Mouse (Mus musculus) inflammation-experienced regulatory T-cells, adult 16 weeks (primary cell): ENCODE data around the gene Rnls. TPM values are rescaled to one million over a fixed set of nuclear protein-coding genes. Genes with fewer than 3 reads are reported as not detected.

ENCODE experiments used
- polyA plus RNA-seq: library from polyadenylated mRNA; unstranded; fragments of 100-300 nt; shearing (Covaris generic); gene quantifications from one replicate; pipeline ENCODE4 v1.2.1, GENCODE M21; 2017

Gene Rnls
- polyA plus RNA-seq: 4.6 TPM

DNA sequence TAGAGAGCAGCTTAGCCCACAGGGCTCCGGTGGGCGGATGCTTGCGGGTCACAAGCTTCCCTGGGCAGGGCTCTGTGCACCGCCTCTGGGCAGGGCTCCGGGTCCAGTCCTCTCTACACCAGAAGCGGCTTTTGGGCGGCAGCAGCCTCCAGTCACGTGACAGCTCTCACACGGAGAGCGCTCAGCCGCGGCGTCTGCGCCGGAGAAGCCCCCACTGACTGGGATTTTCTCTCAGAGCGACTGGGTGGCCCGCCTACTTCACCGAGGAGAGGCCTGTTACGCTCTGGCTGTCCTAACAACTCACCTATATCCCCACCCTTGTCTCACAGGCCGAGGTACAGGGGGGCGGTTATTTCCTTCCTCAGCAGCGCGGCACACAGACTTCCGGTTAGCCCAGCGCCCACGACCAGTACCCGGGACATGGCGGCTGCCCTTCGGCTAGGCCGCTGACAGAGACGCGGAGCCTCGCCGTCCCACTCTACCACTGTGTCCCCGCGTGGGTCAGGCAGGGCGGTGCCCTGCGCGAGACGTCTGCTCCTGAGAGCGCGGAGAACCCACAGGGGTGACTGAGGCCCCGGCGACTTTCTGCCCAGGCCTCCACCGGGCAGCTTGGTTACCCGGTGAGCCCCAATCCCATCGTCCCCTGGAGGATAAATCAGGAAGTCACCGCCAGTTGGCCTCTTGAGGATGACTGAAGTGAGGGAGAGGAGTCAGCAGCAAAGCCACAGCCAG lies at the start of gene Rnls:
Rnls (minus strand) TSS at position 645 of the 732 bp plus-strand sequence.

Other genes with a start within 250 kb of the Rnls start
- not detected for gene Lipo4, start 125.5 kb upstream of the Rnls start, polyA plus RNA-seq
- not detected for gene Gm8978, start 233.0 kb upstream of the Rnls start, polyA plus RNA-seq